Mouse (Mus musculus): ENCODE results near the gene Trmt1l. TPM values are rescaled to one million over a fixed set of nuclear protein-coding genes. Genes with fewer than 3 reads are reported as not detected.
A peak's percentile ranks its signal among the peaks of the same experiment; 100 is the strongest.
"Not testable (repeated sequence)": the region's sequence is repeated elsewhere in the genome, so short reads cannot be mapped to it uniquely, and the experiment has no call there.

Gene Trmt1l
- polyA plus RNA-seq, 1 experiment from 2014 or later = 42.8 TPM

DNA sequence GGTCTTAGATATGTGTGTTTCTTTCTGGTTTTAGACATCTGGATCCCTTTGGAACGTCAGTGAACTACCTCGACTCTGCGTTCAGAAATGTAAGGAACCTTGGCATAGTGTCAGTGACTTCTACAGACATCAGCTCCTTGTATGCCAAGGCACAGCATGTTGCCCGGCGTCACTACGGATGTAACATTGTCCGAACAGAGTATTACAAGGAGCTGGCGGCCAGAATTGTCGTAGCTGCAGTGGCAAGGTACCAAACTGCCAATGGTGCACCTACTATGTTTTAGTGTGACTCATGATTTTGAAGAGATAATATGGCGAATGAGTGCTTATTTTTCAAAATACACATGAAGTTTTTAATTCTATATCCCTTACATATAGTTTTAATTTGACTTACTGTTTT lies 21.5 kb downstream of the Trmt1l start:
- H3K36me3 ChIP-seq (ENCODE audit: control insufficient read depth, insufficient read depth, low read length) = peaks cover 81% of the 10 kb centered on the region
- no peak for ATAC-seq (ENCODE audit: low FRiP score, low TSS enrichment)
- H3K9me3 ChIP-seq (ENCODE audit: control insufficient read depth, low read length) = no peaks in the 10 kb centered on the region
- WGBS = 98% methylated on average over 10 of the region's 10 CpGs
- no peak overlapping the region for H3K9ac ChIP-seq (replicated peaks; ENCODE audit: low read length)
- H3K27ac ChIP-seq (replicated peaks; ENCODE audit: low read depth, low read length) = no peak overlapping the region
- no peak for DNase-seq
- no peak overlapping the region for H3K4me2 ChIP-seq (ENCODE audit: low read length)
- H3K27me3 ChIP-seq (ENCODE audit: control insufficient read depth, insufficient read depth, low read length) = no peaks in the 10 kb centered on the region
- no peak overlapping the region for H3K4me3 ChIP-seq (replicated peaks; ENCODE audit: low read depth, low read length)
- H3K4me1 ChIP-seq (ENCODE audit: control insufficient read depth, insufficient read depth, low read length) = no peaks in the 10 kb centered on the region

DNA sequence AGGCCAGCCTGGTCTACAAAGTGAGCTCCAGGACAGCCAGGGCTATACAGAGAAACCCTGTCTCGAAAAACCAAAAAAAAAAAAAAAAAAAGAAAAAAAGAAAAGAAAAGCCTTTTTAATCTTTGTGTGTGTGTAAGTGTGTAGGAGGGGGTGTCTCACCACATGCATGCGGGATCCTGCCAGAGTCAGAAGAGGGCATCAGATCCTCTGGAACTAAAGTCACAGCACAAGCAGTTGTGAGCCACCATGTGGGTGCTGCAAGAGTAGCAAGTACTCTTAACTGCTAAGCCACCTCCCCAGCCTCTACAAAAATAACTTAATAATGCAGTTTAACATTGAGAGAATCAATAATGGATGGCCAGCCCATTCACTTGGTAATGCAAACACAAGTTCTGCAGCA lies 22.5 kb downstream of the Trmt1l start:
- DNase-seq = peak; percentile 24

DNA sequence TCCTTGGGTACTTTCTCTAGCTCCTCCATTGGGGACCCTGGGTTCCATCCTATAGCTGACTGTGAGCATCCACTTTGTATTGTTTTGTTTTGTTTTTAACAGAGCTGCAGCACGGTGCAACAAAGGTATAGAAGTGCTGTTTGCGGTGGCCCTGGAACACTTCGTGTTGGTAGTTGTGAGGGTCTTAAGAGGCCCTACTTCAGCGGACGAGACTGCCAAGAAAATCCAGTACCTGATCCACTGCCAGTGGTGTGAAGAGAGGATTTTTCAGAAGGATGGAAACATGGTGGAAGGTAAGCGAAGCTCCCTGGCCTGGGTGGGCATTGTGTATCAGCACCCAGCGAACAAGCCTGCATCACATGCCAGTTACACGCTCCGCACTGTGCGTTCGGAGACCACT lies 23.6 kb downstream of the Trmt1l start:
- WGBS = 97% methylated on average over 11 of the region's 11 CpGs
- DNase-seq = no peak
- ATAC-seq (ENCODE audit: low FRiP score, low TSS enrichment) = no peak
- Histone ChIP-seq H3K4me2 (ENCODE audit: low read length) (no peak overlapping the region), H3K27ac (replicated peaks; ENCODE audit: low read depth, low read length) (no peak overlapping the region), H3K9ac (replicated peaks; ENCODE audit: low read length) (no peak overlapping the region), H3K27me3 (ENCODE audit: control insufficient read depth, insufficient read depth, low read length) (no peaks in the 10 kb centered on the region), H3K36me3 (ENCODE audit: control insufficient read depth, insufficient read depth, low read length) (peaks cover 77% of the 10 kb centered on the region), H3K4me3 (replicated peaks; ENCODE audit: low read depth, low read length) (no peak overlapping the region), H3K9me3 (ENCODE audit: control insufficient read depth, low read length) (no peaks in the 10 kb centered on the region), H3K4me1 (ENCODE audit: control insufficient read depth, insufficient read depth, low read length) (no peaks in the 10 kb centered on the region)

More for the DNA sequence above, 22.5 kb downstream of the Trmt1l start:
- 97% methylated on average over 1 of the region's 2 CpGs for WGBS
- no peak for ATAC-seq (ENCODE audit: low FRiP score, low TSS enrichment)
- no peaks in the 10 kb centered on the region for H3K4me1 ChIP-seq (ENCODE audit: control insufficient read depth, insufficient read depth, low read length)
- no peak overlapping the region for H3K4me3 ChIP-seq (replicated peaks; ENCODE audit: low read depth, low read length)
- H3K27me3 ChIP-seq (ENCODE audit: control insufficient read depth, insufficient read depth, low read length) = no peaks in the 10 kb centered on the region
- H3K4me2 ChIP-seq (ENCODE audit: low read length) = no peak overlapping the region
- no peaks in the 10 kb centered on the region for H3K9me3 ChIP-seq (ENCODE audit: control insufficient read depth, low read length)
- H3K9ac ChIP-seq (replicated peaks; ENCODE audit: low read length) = no peak overlapping the region
- no peak overlapping the region for H3K27ac ChIP-seq (replicated peaks; ENCODE audit: low read depth, low read length)
- H3K36me3 ChIP-seq (ENCODE audit: control insufficient read depth, insufficient read depth, low read length) = peaks cover 79% of the 10 kb centered on the region

DNA sequence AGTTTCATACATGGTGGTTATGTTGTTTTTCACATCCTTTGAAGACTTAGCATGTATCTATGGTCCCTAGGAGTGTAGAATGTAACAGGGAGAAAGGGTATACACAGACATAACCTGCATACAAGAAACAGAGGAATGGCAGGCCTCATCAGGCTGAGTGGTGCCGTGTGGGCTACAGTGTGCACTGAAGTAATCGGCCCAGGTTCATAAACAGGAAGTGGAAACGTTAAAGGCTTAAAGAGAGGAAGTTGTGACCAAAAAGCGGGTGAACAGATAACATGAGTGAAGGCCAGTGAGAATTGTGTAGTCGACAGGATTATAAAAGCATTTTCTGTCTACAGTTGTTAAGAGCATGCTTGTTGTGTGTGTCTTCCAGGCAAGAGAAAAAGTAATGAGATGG lies 28.7 kb downstream of the Trmt1l start:
- no peak for ATAC-seq (ENCODE audit: low FRiP score, low TSS enrichment)
- H3K27me3 ChIP-seq (ENCODE audit: control insufficient read depth, insufficient read depth, low read length) = no peaks in the 10 kb centered on the region
- no peak overlapping the region for H3K4me2 ChIP-seq (ENCODE audit: low read length)
- no peak for DNase-seq
- 94% methylated on average over 5 of the region's 5 CpGs for WGBS
- no peaks in the 10 kb centered on the region for H3K4me1 ChIP-seq (ENCODE audit: control insufficient read depth, insufficient read depth, low read length)
- no peaks in the 10 kb centered on the region for H3K9me3 ChIP-seq (ENCODE audit: control insufficient read depth, low read length)
- no peak overlapping the region for H3K27ac ChIP-seq (replicated peaks; ENCODE audit: low read depth, low read length)
- no peak overlapping the region for H3K9ac ChIP-seq (replicated peaks; ENCODE audit: low read length)
- H3K4me3 ChIP-seq (replicated peaks; ENCODE audit: low read depth, low read length) = no peak overlapping the region
- peaks cover 74% of the 10 kb centered on the region for H3K36me3 ChIP-seq (ENCODE audit: control insufficient read depth, insufficient read depth, low read length)

DNA sequence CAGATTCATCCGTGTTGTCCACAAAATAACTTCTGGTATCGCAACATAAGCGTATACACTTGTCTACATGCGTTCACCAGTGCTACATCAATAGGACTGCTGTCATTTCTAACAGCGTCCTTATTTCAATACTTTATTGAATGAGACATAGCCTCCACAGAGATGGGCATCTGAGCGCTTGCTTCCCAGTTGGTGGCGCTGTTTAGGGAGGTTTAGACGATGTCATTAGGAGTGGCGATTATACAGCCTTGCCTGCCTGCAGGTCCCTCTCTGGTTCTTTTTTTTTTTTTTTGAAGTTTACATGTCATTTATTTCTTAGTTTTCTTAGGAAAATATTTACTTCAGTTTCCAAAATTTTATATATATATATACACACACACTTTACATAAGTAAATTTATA lies 32.9 kb downstream of the Trmt1l start:
- H3K4me1 ChIP-seq (ENCODE audit: control insufficient read depth, insufficient read depth, low read length) = no peaks in the 10 kb centered on the region
- WGBS = 78% methylated on average over 9 of the region's 9 CpGs
- no peak overlapping the region for H3K27ac ChIP-seq (replicated peaks; ENCODE audit: low read depth, low read length)
- no peak overlapping the region for H3K4me2 ChIP-seq (ENCODE audit: low read length)
- no peaks in the 10 kb centered on the region for H3K9me3 ChIP-seq (ENCODE audit: control insufficient read depth, low read length)
- ATAC-seq (ENCODE audit: low FRiP score, low TSS enrichment) (no peak), DNase-seq (peak; percentile 46)
- peaks cover 43% of the 10 kb centered on the region for H3K36me3 ChIP-seq (ENCODE audit: control insufficient read depth, insufficient read depth, low read length)
- no peaks in the 10 kb centered on the region for H3K27me3 ChIP-seq (ENCODE audit: control insufficient read depth, insufficient read depth, low read length)
- no peak overlapping the region for H3K9ac ChIP-seq (replicated peaks; ENCODE audit: low read length)
- no peak overlapping the region for H3K4me3 ChIP-seq (replicated peaks; ENCODE audit: low read depth, low read length)

DNA sequence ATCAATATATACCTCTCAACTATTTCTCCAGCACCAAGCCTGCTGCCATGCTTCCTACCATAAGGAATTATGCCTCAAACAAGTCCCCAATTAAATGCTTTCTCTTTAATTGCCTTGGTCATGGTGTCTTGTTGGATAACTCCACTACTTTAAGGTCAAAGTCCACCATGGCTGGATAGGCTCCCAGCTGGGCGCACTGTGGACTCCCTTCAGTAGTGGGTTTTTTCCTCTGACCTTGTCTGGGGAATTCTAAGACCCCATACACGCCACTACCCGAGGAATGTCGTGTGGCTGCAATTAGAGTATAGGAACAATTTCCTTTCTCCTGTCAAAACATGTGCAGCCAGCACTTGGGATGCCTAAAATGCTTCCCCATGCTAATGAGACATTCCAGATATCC lies 36.6 kb downstream of the Trmt1l start:
- DNase-seq = no peak
- Histone ChIP-seq H3K27ac (replicated peaks; ENCODE audit: low read depth, low read length) (no peak overlapping the region), H3K36me3 (ENCODE audit: control insufficient read depth, insufficient read depth, low read length) (peaks cover 31% of the 10 kb centered on the region), H3K27me3 (ENCODE audit: control insufficient read depth, insufficient read depth, low read length) (no peaks in the 10 kb centered on the region), H3K9me3 (ENCODE audit: control insufficient read depth, low read length) (no peaks in the 10 kb centered on the region), H3K9ac (replicated peaks; ENCODE audit: low read length) (no peak overlapping the region), H3K4me2 (ENCODE audit: low read length) (no peak overlapping the region), H3K4me3 (replicated peaks; ENCODE audit: low read depth, low read length) (no peak overlapping the region), H3K4me1 (ENCODE audit: control insufficient read depth, insufficient read depth, low read length) (no peaks in the 10 kb centered on the region)
- no peak for ATAC-seq (ENCODE audit: low FRiP score, low TSS enrichment)
- WGBS = 71% methylated on average over 4 of the region's 4 CpGs

DNA sequence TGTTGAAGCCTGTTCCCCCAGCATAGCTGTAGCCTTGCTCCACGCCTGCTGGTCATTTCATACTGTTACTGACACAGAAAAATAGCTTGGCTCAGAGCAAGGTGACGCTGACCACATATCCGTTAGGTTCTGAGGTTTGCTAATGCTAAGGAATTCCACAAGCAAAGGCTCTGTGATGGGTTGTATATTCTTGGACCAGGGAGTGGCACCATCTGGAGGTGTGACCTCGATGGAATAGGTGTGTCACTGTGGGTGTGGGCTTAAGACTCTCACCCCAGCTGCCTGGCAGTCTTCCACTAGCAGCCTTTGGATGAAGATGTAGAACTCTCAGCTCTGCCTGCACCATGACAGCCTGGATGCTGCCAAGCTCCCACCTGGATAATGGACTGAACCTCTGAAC lies 38.2 kb downstream of the Trmt1l start:
- DNase-seq = no peak
- 95% methylated on average over 4 of the region's 4 CpGs for WGBS
- H3K9me3 ChIP-seq (ENCODE audit: control insufficient read depth, low read length) = no peaks in the 10 kb centered on the region

DNA sequence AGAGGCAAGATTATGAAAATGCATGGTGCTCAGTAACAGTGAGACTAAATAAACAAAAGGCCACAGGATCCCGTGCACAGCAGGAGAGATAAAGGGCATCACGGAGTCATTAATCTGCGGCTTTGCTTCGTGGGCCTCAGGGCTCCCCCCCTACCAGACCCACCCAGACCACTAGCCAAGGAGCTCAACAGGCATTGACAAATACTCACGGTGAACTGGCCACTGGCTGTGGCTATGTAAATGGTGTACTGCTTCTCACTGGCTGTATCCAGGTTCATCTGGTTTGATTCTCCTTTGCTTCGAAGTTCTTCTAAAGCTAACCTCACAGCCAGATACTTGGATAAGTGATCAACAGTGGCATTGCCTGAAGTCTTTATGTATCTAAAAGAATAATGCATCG lies 43.1 kb downstream of the Trmt1l start:
- DNase-seq = no peak
- 54% methylated on average over 7 of the region's 7 CpGs for WGBS
- H3K9ac ChIP-seq (replicated peaks; ENCODE audit: low read length) = no peak overlapping the region
- H3K36me3 ChIP-seq (ENCODE audit: control insufficient read depth, insufficient read depth, low read length) = peaks cover 76% of the 10 kb centered on the region
- H3K4me2 ChIP-seq (ENCODE audit: low read length) = no peak overlapping the region
- ATAC-seq (ENCODE audit: low FRiP score, low TSS enrichment) = no peak
- H3K27ac ChIP-seq (replicated peaks; ENCODE audit: low read depth, low read length) = no peak overlapping the region
- H3K27me3 ChIP-seq (ENCODE audit: control insufficient read depth, insufficient read depth, low read length) = no peaks in the 10 kb centered on the region
- H3K4me1 ChIP-seq (ENCODE audit: control insufficient read depth, insufficient read depth, low read length) = no peaks in the 10 kb centered on the region
- H3K4me3 ChIP-seq (replicated peaks; ENCODE audit: low read depth, low read length) = no peak overlapping the region
- H3K9me3 ChIP-seq (ENCODE audit: control insufficient read depth, low read length) = no peaks in the 10 kb centered on the region

More for the DNA sequence above, 38.2 kb downstream of the Trmt1l start:
- Histone ChIP-seq H3K4me3 (replicated peaks; ENCODE audit: low read depth, low read length) (no peak overlapping the region), H3K27ac (replicated peaks; ENCODE audit: low read depth, low read length) (no peak overlapping the region), H3K36me3 (ENCODE audit: control insufficient read depth, insufficient read depth, low read length) (peaks cover 32% of the 10 kb centered on the region), H3K4me1 (ENCODE audit: control insufficient read depth, insufficient read depth, low read length) (no peaks in the 10 kb centered on the region), H3K27me3 (ENCODE audit: control insufficient read depth, insufficient read depth, low read length) (no peaks in the 10 kb centered on the region), H3K4me2 (ENCODE audit: low read length) (no peak overlapping the region), H3K9ac (replicated peaks; ENCODE audit: low read length) (no peak overlapping the region)
- ATAC-seq (ENCODE audit: low FRiP score, low TSS enrichment) = no peak

DNA sequence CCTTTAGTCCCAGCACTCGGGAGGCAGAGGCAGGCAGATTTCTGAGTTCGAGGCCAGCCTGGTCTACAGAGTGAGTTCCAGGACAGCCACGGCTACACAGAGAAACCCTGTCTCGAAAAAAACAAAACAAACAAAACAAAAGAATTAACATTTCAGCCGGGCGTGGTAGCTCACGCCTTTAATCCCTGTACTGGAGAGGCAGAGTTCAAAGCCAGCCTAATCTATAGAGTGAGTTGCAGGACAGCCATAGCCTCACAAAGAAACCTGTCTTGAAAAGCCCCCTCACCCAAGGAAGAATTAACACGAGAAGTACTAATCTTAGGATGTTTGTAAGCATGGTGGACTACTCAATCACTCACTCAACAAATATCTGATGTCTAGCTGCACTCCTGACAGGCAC lies 44.0 kb downstream of the Trmt1l start:
- not testable (repeated sequence) for H3K4me1 ChIP-seq (ENCODE audit: control insufficient read depth, insufficient read depth, low read length)
- H3K36me3 ChIP-seq (ENCODE audit: control insufficient read depth, insufficient read depth, low read length) = peaks cover 83% of the 10 kb centered on the region
- WGBS = 91% methylated on average over 8 of the region's 8 CpGs

More for the DNA sequence above, 44.0 kb downstream of the Trmt1l start:
- H3K27me3 ChIP-seq (ENCODE audit: control insufficient read depth, insufficient read depth, low read length); H3K4me2 ChIP-seq (ENCODE audit: low read length); H3K27ac ChIP-seq (replicated peaks; ENCODE audit: low read depth, low read length); ATAC-seq (ENCODE audit: low FRiP score, low TSS enrichment); H3K4me3 ChIP-seq (replicated peaks; ENCODE audit: low read depth, low read length); DNase-seq; H3K9ac ChIP-seq (replicated peaks; ENCODE audit: low read length); H3K9me3 ChIP-seq (ENCODE audit: control insufficient read depth, low read length): not testable (repeated sequence)

Measured in midbrain, embryonic 14.5 days (tissue).